Mouse (Mus musculus): ENCODE measurements around the gene Zfp563. TPM values are rescaled to one million over a fixed set of nuclear protein-coding genes. Genes with fewer than 3 reads are reported as not detected.

The Zfp563 gene
- 8.2 TPM for polyA plus RNA-seq (2015; fragmentation: Illumina TruSeq; extraction: RNeasy Lipid Tissue Mini Kit (QIAGEN cat#74804); ENCODE audit: insufficient read depth, low replicate concordance)

GRCm38 (mm10) chr17:33089220-33089949 lies at the start of gene Zfp563:
Zfp563 (plus strand) TSS chr17:33089310.

GRCm38 (mm10) chr17:33067958-33068357 lies 21.2 kb upstream of the Zfp563 start, which contains the start of gene 4921501E09Rik:
4921501E09Rik (minus strand) TSS chr17:33068058.

GRCm38 (mm10) chr17:33139261-33139820 lies 50.2 kb downstream of the Zfp563 start, which contains the start of gene Morc2b:
Morc2b (minus strand) TSS chr17:33139683.

Other genes with a start within 250 kb of the Zfp563 start
- 13.0 TPM for gene Zfp870, start 197.7 kb upstream of the Zfp563 start, polyA plus RNA-seq (2015; fragmentation: Illumina TruSeq; extraction: RNeasy Lipid Tissue Mini Kit (QIAGEN cat#74804); ENCODE audit: insufficient read depth, low replicate concordance)
- not detected for gene Cyp4f14, start 172.0 kb upstream of the Zfp563 start, polyA plus RNA-seq (2015; fragmentation: Illumina TruSeq; extraction: RNeasy Lipid Tissue Mini Kit (QIAGEN cat#74804); ENCODE audit: insufficient read depth, low replicate concordance)
- 40.5 TPM for gene Cyp4f13, start 141.9 kb upstream of the Zfp563 start, polyA plus RNA-seq (2015; fragmentation: Illumina TruSeq; extraction: RNeasy Lipid Tissue Mini Kit (QIAGEN cat#74804); ENCODE audit: insufficient read depth, low replicate concordance)
- gene Zfp472, start 123.5 kb upstream of the Zfp563 start, polyA plus RNA-seq (2015; fragmentation: Illumina TruSeq; extraction: RNeasy Lipid Tissue Mini Kit (QIAGEN cat#74804); ENCODE audit: insufficient read depth, low replicate concordance): 28.0 TPM
- gene Zfp952, start 96.2 kb upstream of the Zfp563 start, polyA plus RNA-seq (2015; fragmentation: Illumina TruSeq; extraction: RNeasy Lipid Tissue Mini Kit (QIAGEN cat#74804); ENCODE audit: insufficient read depth, low replicate concordance): 36.4 TPM
- 7.5 TPM for gene Zfp763, start 55.9 kb upstream of the Zfp563 start, polyA plus RNA-seq (2015; fragmentation: Illumina TruSeq; extraction: RNeasy Lipid Tissue Mini Kit (QIAGEN cat#74804); ENCODE audit: insufficient read depth, low replicate concordance)
- not detected for gene 4921501E09Rik, start 21.3 kb upstream of the Zfp563 start, polyA plus RNA-seq (2015; fragmentation: Illumina TruSeq; extraction: RNeasy Lipid Tissue Mini Kit (QIAGEN cat#74804); ENCODE audit: insufficient read depth, low replicate concordance)
- gene Morc2b, start 50.4 kb downstream of the Zfp563 start, polyA plus RNA-seq (2015; fragmentation: Illumina TruSeq; extraction: RNeasy Lipid Tissue Mini Kit (QIAGEN cat#74804); ENCODE audit: insufficient read depth, low replicate concordance): not detected
- gene Olfr55, start 79.1 kb downstream of the Zfp563 start, polyA plus RNA-seq (2015; fragmentation: Illumina TruSeq; extraction: RNeasy Lipid Tissue Mini Kit (QIAGEN cat#74804); ENCODE audit: insufficient read depth, low replicate concordance): not detected
- gene Olfr239, start 102.0 kb downstream of the Zfp563 start, polyA plus RNA-seq (2015; fragmentation: Illumina TruSeq; extraction: RNeasy Lipid Tissue Mini Kit (QIAGEN cat#74804); ENCODE audit: insufficient read depth, low replicate concordance): not detected
- not detected for gene Olfr1564, start 132.4 kb downstream of the Zfp563 start, polyA plus RNA-seq (2015; fragmentation: Illumina TruSeq; extraction: RNeasy Lipid Tissue Mini Kit (QIAGEN cat#74804); ENCODE audit: insufficient read depth, low replicate concordance)
- 15.8 TPM for gene Zfp955a, start 165.8 kb downstream of the Zfp563 start, polyA plus RNA-seq (2015; fragmentation: Illumina TruSeq; extraction: RNeasy Lipid Tissue Mini Kit (QIAGEN cat#74804); ENCODE audit: insufficient read depth, low replicate concordance)
- gene Olfr63, start 175.4 kb downstream of the Zfp563 start, polyA plus RNA-seq (2015; fragmentation: Illumina TruSeq; extraction: RNeasy Lipid Tissue Mini Kit (QIAGEN cat#74804); ENCODE audit: insufficient read depth, low replicate concordance): not detected
- gene Zfp955b, start 200.2 kb downstream of the Zfp563 start, polyA plus RNA-seq (2015; fragmentation: Illumina TruSeq; extraction: RNeasy Lipid Tissue Mini Kit (QIAGEN cat#74804); ENCODE audit: insufficient read depth, low replicate concordance): 10.1 TPM